Mouse (Mus musculus): Measurements from ENCODE around the gene Slc8a3. TPM values are rescaled to one million over a fixed set of nuclear protein-coding genes. Genes with fewer than 3 reads are reported as not detected.

The Slc8a3 gene
- total and polyA plus RNA-seq, 3 experiments = not detected

DNA sequence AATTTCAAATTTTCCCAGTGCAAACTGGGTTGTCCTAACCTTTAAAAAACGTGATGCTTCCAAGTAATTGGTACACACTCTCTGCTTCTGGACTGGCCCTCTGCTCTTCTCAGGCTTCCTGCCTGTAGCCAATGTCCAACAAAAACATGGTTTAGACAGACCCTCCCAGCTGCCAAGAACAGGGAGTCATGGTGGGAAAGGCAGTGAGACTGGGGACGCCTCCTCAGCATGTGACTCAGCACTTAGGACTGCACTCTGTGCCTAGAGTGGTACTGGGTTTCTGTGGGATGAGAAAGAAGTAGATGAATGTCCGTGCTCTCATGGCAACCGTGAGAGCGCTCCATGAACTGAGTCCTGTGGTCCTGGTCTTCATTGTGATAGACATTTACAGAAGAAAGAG is 182.1 kb downstream of the Slc8a3 start:
- no peak for DNase-seq (ENCODE audit: low read depth, low spot score)
- Histone ChIP-seq H3K36me3 (ENCODE audit: control insufficient read depth in 1 of 2, insufficient read depth in 2 of 2, low read length in 2 of 2) (no peaks in the 10 kb centered on the region; a peak in 1 of 4 replicates), H3K4me1 (ENCODE audit: control insufficient read depth in 1 of 2, insufficient read depth in 2 of 2, low read length in 2 of 2) (no peaks in the 10 kb centered on the region), H3K9ac (ENCODE audit: control insufficient read depth, low read depth, low read length, poor library complexity, severe bottlenecking) (no peak overlapping the region), H3K27me3 (ENCODE audit: control insufficient read depth in 1 of 2, insufficient read depth in 2 of 2, low read length in 2 of 2) (no peaks in the 10 kb centered on the region), H3K27ac (ENCODE audit: control insufficient read depth, low read depth, low read length) (no peak overlapping the region), H3K79me2 (ENCODE audit: control insufficient read depth, insufficient read depth, low read length, poor library complexity) (no peaks in the 10 kb centered on the region), H3K4me3 (ENCODE audit: control insufficient read depth in 1 of 2, insufficient read depth in 1 of 2, low read depth in 2 of 2, low read length in 2 of 2) (no peak overlapping the region), H3K9me3 (replicated peaks; ENCODE audit: insufficient read depth, low read length) (no peaks in the 10 kb centered on the region)
- no peak for TF ChIP-seq KAT2A (conservative IDR thresholded peaks at IDR 0.05; ENCODE audit: low read depth, low read length)

DNA sequence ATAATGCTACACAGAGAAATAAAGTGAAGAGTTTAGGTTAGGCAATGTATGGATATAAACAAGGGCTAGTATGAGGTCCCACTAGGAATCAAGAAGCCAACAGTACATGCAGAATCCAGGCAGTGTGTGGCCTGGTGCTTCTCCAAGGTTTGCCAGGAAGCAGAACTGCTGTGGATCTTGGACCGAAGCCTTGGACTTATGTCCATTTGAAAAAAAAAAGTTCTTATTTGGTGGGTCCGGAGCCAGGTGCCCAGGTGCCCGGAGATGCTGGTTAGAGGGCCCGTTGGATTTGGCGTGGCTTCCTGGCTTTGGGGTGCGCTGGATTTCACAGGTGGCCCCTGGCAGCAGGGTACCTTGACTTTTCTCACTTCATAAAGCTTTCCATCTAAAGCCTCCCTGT is 185.0 kb downstream of the Slc8a3 start:
- TF ChIP-seq MXI1 (IDR thresholded peaks at IDR 0.05; ENCODE audit: low read depth, low read length) (no peak), SMC3 (IDR thresholded peaks at IDR 0.05; ENCODE audit: low read depth, low read length) (no peak), MYC (IDR thresholded peaks at IDR 0.05; ENCODE audit: low read depth, low read length) (no peak), ZC3H11A (IDR thresholded peaks at IDR 0.05; ENCODE audit: low read depth, low read length) (no peak), ZNF384 (IDR thresholded peaks at IDR 0.05; ENCODE audit: low read depth, low read length) (no peak), RAD21 (IDR thresholded peaks at IDR 0.05; ENCODE audit: low read depth, low read length) (no peak), NELFE (IDR thresholded peaks at IDR 0.05; ENCODE audit: low read depth, low read length) (no peak), MAZ (IDR thresholded peaks at IDR 0.05; ENCODE audit: low read depth, low read length) (no peak), GATA1 (IDR thresholded peaks at IDR 0.05; ENCODE audit: low read depth, low read length) (no peak), ETS1 (IDR thresholded peaks at IDR 0.05; ENCODE audit: low read depth, low read length) (no peak)
- Histone ChIP-seq H3K36me3 (ENCODE audit: control insufficient read depth in 1 of 2, insufficient read depth in 2 of 2, low read length in 2 of 2) (no peaks in the 10 kb centered on the region; a peak in 1 of 4 replicates), H3K27me3 (ENCODE audit: control insufficient read depth in 1 of 2, insufficient read depth in 2 of 2, low read length in 2 of 2) (no peaks in the 10 kb centered on the region), H3K27ac (ENCODE audit: control insufficient read depth, low read depth, low read length) (no peak overlapping the region), H3K4me3 (ENCODE audit: control insufficient read depth in 1 of 2, insufficient read depth in 1 of 2, low read depth in 2 of 2, low read length in 2 of 2) (no peak overlapping the region), H3K4me1 (ENCODE audit: control insufficient read depth in 1 of 2, insufficient read depth in 2 of 2, low read length in 2 of 2) (no peaks in the 10 kb centered on the region), H3K9ac (ENCODE audit: control insufficient read depth, low read depth, low read length, poor library complexity, severe bottlenecking) (no peak overlapping the region), H3K79me2 (ENCODE audit: control insufficient read depth, insufficient read depth, low read length, poor library complexity) (no peaks in the 10 kb centered on the region), H3K9me3 (replicated peaks; ENCODE audit: insufficient read depth, low read length) (no peaks in the 10 kb centered on the region)
- no peak for DNase-seq (ENCODE audit: low read depth, low spot score)

Other genes with a start within 250 kb of the Slc8a3 start
- 0.19 and 0.33 TPM in 2 replicates for gene Gm4787, start 46.3 kb upstream of the Slc8a3 start, total RNA-seq (2012; rRNA removed)
- gene Gm4787, start 46.3 kb upstream of the Slc8a3 start, polyA plus RNA-seq (2012; ENCODE audit: insufficient read depth in 1 of 2, insufficient read length in 2 of 2, low read depth in 1 of 2, low replicate concordance in 2 of 2, missing spikeins in 1 of 2) = under 1 TPM in 1 of 2 experiments, not detected in 1; 0.08 TPM
- gene Adam4, start 88.8 kb upstream of the Slc8a3 start, total RNA-seq (2012; rRNA removed) = 0.42 and 0.46 TPM in 2 replicates
- under 1 TPM in 1 of 2 experiments, not detected in 1; 0.15 TPM for gene Adam4, start 88.8 kb upstream of the Slc8a3 start, polyA plus RNA-seq (2012; ENCODE audit: insufficient read depth in 1 of 2, insufficient read length in 2 of 2, low read depth in 1 of 2, low replicate concordance in 2 of 2, missing spikeins in 1 of 2)
- 94.6 and 99.1 TPM in 2 replicates for gene Cox16, start 151.9 kb upstream of the Slc8a3 start, total RNA-seq (2012; rRNA removed)
- 10 to 100 TPM in 1 of 2 experiments, not detected in 1; 49.6 TPM for gene Cox16, start 151.9 kb upstream of the Slc8a3 start, polyA plus RNA-seq (2012; ENCODE audit: insufficient read depth in 1 of 2, insufficient read length in 2 of 2, low read depth in 1 of 2, low replicate concordance in 2 of 2, missing spikeins in 1 of 2)
- gene Gm20498, start 199.7 kb upstream of the Slc8a3 start, total RNA-seq (2012; rRNA removed) = 40.0 and 46.2 TPM in 2 replicates
- gene Gm20498, start 199.7 kb upstream of the Slc8a3 start, polyA plus RNA-seq (2012; ENCODE audit: insufficient read depth in 1 of 2, insufficient read length in 2 of 2, low read depth in 1 of 2, low replicate concordance in 2 of 2, missing spikeins in 1 of 2) = 10 to 100 TPM in 1 of 2 experiments, not detected in 1; 41.5 TPM
- 12.3 and 14.7 TPM in 2 replicates for gene Synj2bp, start 199.7 kb upstream of the Slc8a3 start, total RNA-seq (2012; rRNA removed)
- 10 to 100 TPM in 1 of 2 experiments, not detected in 1; 19.3 TPM for gene Synj2bp, start 199.7 kb upstream of the Slc8a3 start, polyA plus RNA-seq (2012; ENCODE audit: insufficient read depth in 1 of 2, insufficient read length in 2 of 2, low read depth in 1 of 2, low replicate concordance in 2 of 2, missing spikeins in 1 of 2)
- 0.08 and 0.10 TPM in 2 replicates for gene Adam21, start 235.3 kb upstream of the Slc8a3 start, total RNA-seq (2012; rRNA removed)
- under 1 TPM in 1 of 2 experiments, not detected in 1; 0.06 TPM for gene Adam21, start 235.3 kb upstream of the Slc8a3 start, polyA plus RNA-seq (2012; ENCODE audit: insufficient read depth in 1 of 2, insufficient read length in 2 of 2, low read depth in 1 of 2, low replicate concordance in 2 of 2, missing spikeins in 1 of 2)